Mouse (Mus musculus) common myeloid progenitor, adult 5-6 weeks (primary cell): ENCODE measurements around the gene Gm49450. TPM values are rescaled to one million over a fixed set of nuclear protein-coding genes. Genes with fewer than 3 reads are reported as not detected.

Experiments used
- ATAC-seq: replicated peaks from 2 replicates; pipeline ENCODE4 v1.8.0; 2016; ENCODE audit warnings: low read depth, mild to moderate bottlenecking, moderate TSS enrichment, inconsistent platforms; ENCODE audit not compliant: poor library complexity, severe bottlenecking
- total RNA-seq: library from RNA; stranded (forward); fragments of 200-1000, 187-1606 nt; gene quantifications from 2 replicates; pipeline ENCODE4 v1.2.3, GENCODE M21; 2017

Gene Gm49450
- total RNA-seq, 1 experiment from 2014 or later = 1.9 TPM

- no peak for ATAC-seq
Measured at GRCm38 (mm10) chr15:98894746-98895634, 58.4 kb downstream of the Gm49450 start.

DNA sequence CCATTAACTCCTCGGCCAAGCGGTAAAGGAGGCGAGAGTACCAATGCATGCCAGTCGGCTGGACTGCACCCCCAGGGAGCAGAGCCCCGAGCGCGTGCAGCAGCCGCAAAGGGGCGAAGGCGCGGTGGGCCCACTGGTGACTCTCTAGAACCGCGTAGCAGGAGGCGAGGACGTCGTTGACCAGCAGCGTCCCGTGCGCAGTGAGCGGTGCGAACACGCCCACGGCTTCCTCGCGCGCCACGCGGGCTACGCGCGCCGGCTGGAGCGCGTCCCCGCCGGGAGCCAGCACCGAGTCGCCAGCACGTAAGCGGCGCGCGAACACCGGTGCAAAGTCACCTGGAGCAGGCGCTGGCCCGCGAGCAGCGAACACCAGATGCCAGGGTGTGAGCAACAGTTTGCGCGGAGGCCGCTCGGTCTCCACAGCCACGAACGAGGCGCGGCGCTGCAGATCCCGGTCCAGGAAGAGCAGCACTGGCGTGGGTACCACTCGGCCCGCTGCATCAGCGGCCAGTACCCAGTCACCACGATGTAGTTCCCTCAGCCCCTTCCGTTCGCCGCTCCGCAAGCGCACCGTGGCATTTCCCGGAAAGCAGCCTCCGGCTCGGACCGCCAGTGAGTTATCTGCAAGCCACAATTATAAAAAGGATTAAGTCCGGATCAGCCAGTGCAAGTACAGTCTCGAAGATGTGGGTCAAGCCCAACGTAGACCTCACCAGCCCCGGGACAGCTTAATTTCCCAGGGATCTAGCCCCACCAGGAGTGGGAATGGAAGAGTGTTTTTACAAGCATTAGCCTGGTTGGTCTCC, 59.2 kb downstream of the Gm49450 start, which contains the start of gene Rhebl1:
Rhebl1 (minus strand) TSS at position 601 of the 806 bp plus-strand sequence.
- 0 out of 2 replicates have a peak, but pooled peaks have one; percentile 17 for ATAC-seq

- no peak for ATAC-seq
Measured at GRCm38 (mm10) chr15:98893036-98893435, 60.3 kb downstream of the Gm49450 start.

GRCm38 (mm10) chr15:98891907-98892606, 61.3 kb downstream of the Gm49450 start:
- peak; percentile 89 for ATAC-seq

DNA sequence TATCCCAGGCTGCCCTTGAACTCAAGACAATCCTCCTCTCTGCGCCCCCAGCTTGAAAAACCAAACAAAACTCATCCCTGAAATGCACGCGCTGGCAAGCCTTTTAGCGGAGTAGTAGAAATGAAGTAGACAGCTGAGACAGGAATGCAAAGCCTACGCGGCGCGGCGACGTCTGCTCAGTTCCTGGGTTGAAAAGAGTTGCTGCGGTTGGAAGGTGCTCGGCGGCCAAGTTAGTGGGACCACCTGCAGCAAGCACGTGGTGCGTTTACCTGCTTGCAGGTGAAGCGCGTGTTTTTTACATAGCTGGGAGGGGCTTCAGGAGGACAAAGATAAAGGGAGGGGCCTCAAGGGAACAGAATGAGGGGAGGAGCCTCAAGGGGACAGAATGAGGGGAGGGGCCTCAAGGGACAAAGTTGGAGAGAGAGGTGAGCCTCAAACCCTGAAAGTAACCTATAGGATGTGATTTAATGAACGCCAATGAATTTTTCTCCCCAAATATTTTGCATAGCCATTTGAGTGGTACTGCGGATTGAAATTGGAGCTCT, 62.1 kb downstream of the Gm49450 start:
- no peak for ATAC-seq

GRCm38 (mm10) chr15:98887526-98887925, 65.8 kb downstream of the Gm49450 start:
- no peak for ATAC-seq

- no peak for ATAC-seq
Measured at GRCm38 (mm10) chr15:98886667-98887387, 66.5 kb downstream of the Gm49450 start.

- ATAC-seq = no peak
Measured at GRCm38 (mm10) chr15:98884106-98884505, 69.2 kb downstream of the Gm49450 start.

- no peak for ATAC-seq
Measured at GRCm38 (mm10) chr15:98883661-98884060, 69.7 kb downstream of the Gm49450 start.

Other genes with a start within 250 kb of the Gm49450 start
- not detected in 2 replicates for gene Ccdc65, start 245.3 kb downstream of the Gm49450 start, total RNA-seq
- 16.9 and 21.6 TPM in 2 replicates for gene Fkbp11, start 225.4 kb downstream of the Gm49450 start, total RNA-seq
- 27.0 and 32.8 TPM in 2 replicates for gene Arf3, start 190.3 kb downstream of the Gm49450 start, total RNA-seq
- 0.64 TPM in 1 of 2 replicates, not detected in the other for gene Wnt10b, start 175.4 kb downstream of the Gm49450 start, total RNA-seq
- gene Wnt1, start 163.7 kb downstream of the Gm49450 start, total RNA-seq = not detected in 2 replicates
- gene Ddn, start 144.1 kb downstream of the Gm49450 start, total RNA-seq = 0.23 TPM in 1 of 2 replicates, not detected in the other
- 65.2 and 77.8 TPM in 2 replicates for gene Prkag1, start 122.0 kb downstream of the Gm49450 start, total RNA-seq
- gene Kmt2d, start 82.3 kb downstream of the Gm49450 start, total RNA-seq = 27.3 and 52.2 TPM in 2 replicates
- gene Rhebl1, start 59.0 kb downstream of the Gm49450 start, total RNA-seq = 3.0 and 12.0 TPM in 2 replicates
- not detected in 2 replicates for gene Dhh, start 55.0 kb downstream of the Gm49450 start, total RNA-seq
- gene Lmbr1l, start 35.3 kb downstream of the Gm49450 start, total RNA-seq = 0.97 and 9.0 TPM in 2 replicates
- gene Tuba1b, start 19.0 kb downstream of the Gm49450 start, total RNA-seq = 776 and 824 TPM in 2 replicates
- 25.4 and 32.0 TPM in 2 replicates for gene Tuba1a, start 152 bp upstream of the Gm49450 start, total RNA-seq
- gene Tuba1c, start 76.3 kb upstream of the Gm49450 start, total RNA-seq = 41.0 and 61.3 TPM in 2 replicates
- not detected in 2 replicates for gene Prph, start 101.6 kb upstream of the Gm49450 start, total RNA-seq
- 12.6 and 18.6 TPM in 2 replicates for gene Troap, start 121.0 kb upstream of the Gm49450 start, total RNA-seq
- not detected in 2 replicates for gene C1ql4, start 134.3 kb upstream of the Gm49450 start, total RNA-seq
- not detected in 2 replicates for gene Dnajc22, start 139.6 kb upstream of the Gm49450 start, total RNA-seq
- 0.46 and 1.7 TPM in 2 replicates for gene Spats2, start 172.4 kb upstream of the Gm49450 start, total RNA-seq